Mouse (Mus musculus) heart, embryonic 11.5 days (tissue): ENCODE measurements around the gene Pan3. TPM values are rescaled to one million over a fixed set of nuclear protein-coding genes. Genes with fewer than 3 reads are reported as not detected.

ENCODE experiments used
- ATAC-seq: fragments of 200-750 bp; cut with Nextera tagmentation; replicated peaks from 2 replicates; pipeline ENCODE4 v1.8.0; 2017; ENCODE audit warnings: moderate library complexity; ENCODE audit not compliant: insufficient number of reproducible peaks, low FRiP score, low TSS enrichment
- H3K27ac ChIP-seq: fragments of 300-500 bp; sonication (generic); 2 replicates; pipeline ENCODE4 v1.5.1; 2014; ENCODE audit warnings: mild to moderate bottlenecking, low read depth, low read length
- H3K27me3 ChIP-seq: fragments of 300-500 bp; sonication (generic); 2 replicates; pipeline ENCODE4 v1.6.1; 2014; ENCODE audit warnings: mild to moderate bottlenecking, low read length, mixed read lengths; ENCODE audit not compliant: control insufficient read depth, insufficient read depth
- H3K36me3 ChIP-seq: fragments of 300-500 bp; sonication (generic); 2 replicates; pipeline ENCODE4 v1.6.1; 2014; ENCODE audit warnings: mild to moderate bottlenecking, low read length, moderate library complexity, mixed read lengths; ENCODE audit not compliant: control insufficient read depth, insufficient read depth
- H3K4me1 ChIP-seq: fragments of 300-500 bp; sonication (generic); 2 replicates; pipeline ENCODE4 v1.6.1; 2014; ENCODE audit warnings: low read length; ENCODE audit not compliant: control insufficient read depth, insufficient read depth
- H3K4me2 ChIP-seq: fragments of 300-500 bp; sonication (generic); 2 replicates; pipeline ENCODE4 v1.6.1; 2014; ENCODE audit warnings: mild to moderate bottlenecking, moderate library complexity
- H3K4me3 ChIP-seq: fragments of 300-500 bp; sonication (generic); 2 replicates; pipeline ENCODE4 v1.5.1; 2014; ENCODE audit warnings: low read depth, low read length
- H3K9ac ChIP-seq: fragments of 300-500 bp; sonication (generic); 2 replicates; pipeline ENCODE4 v1.6.1; 2014; ENCODE audit warnings: mild to moderate bottlenecking, low read depth, low read length, moderate library complexity
- H3K9me3 ChIP-seq: fragments of 300-500 bp; sonication (generic); replicated peaks from 2 replicates; pipeline ENCODE4 v1.6.1; 2016; ENCODE audit warnings: low read length; ENCODE audit not compliant: control insufficient read depth
- WGBS: fragments of 180-500 bp; shearing (Covaris S2); extraction: QIAGEN DNeasy Blood & Tissue Kit; methylation state at CpG from one replicate; pipeline ENCODE4 v1.1.7; 2014; ENCODE audit not compliant: insufficient replicate concordance; 5-methylcytosine and 5-hydroxymethylcytosine counted together
- polyA plus RNA-seq: library from polyadenylated mRNA; unstranded; fragments of >200 nt; fragmentation: Nextera tagmentation; extraction: Ambion mirVana; gene quantifications from 2 replicates; pipeline ENCODE4 v1.2.1, GENCODE M21; 2014

Gene Pan3
- polyA plus RNA-seq, 1 experiment from 2014 or later, result 54.9 TPM

- Histone ChIP-seq H3K9me3 (no peaks in the 10 kb centered on the region), H3K27me3 (no peaks in the 10 kb centered on the region), H3K27ac (no peak overlapping the region), H3K4me2 (no peak overlapping the region), H3K4me3 (no peak overlapping the region), H3K9ac (no peak overlapping the region), H3K36me3 (0 out of 2 replicates have a peak, but pooled peaks cover 2% of the 10 kb centered on the region), H3K4me1 (peaks cover 42% of the 10 kb centered on the region)
- no peak for ATAC-seq
- WGBS, result 71% methylated on average over 2 of the region's 2 CpGs
Measured at GRCm38 (mm10) chr5:147435751-147436150, 5.8 kb downstream of the Pan3 start.

- no peak for ATAC-seq
- no peak overlapping the region for H3K9ac ChIP-seq
- 0 out of 2 replicates have a peak, but pooled peaks cover 2% of the 10 kb centered on the region for H3K36me3 ChIP-seq
- no peak overlapping the region for H3K4me2 ChIP-seq
- 88% methylated on average over 5 of the region's 5 CpGs for WGBS
- H3K27me3 ChIP-seq, result no peaks in the 10 kb centered on the region
- H3K9me3 ChIP-seq, result no peaks in the 10 kb centered on the region
- H3K4me3 ChIP-seq, result no peak overlapping the region
- peaks cover 47% of the 10 kb centered on the region for H3K4me1 ChIP-seq
- no peak overlapping the region for H3K27ac ChIP-seq
Measured at GRCm38 (mm10) chr5:147436491-147436890, 6.5 kb downstream of the Pan3 start.

DNA sequence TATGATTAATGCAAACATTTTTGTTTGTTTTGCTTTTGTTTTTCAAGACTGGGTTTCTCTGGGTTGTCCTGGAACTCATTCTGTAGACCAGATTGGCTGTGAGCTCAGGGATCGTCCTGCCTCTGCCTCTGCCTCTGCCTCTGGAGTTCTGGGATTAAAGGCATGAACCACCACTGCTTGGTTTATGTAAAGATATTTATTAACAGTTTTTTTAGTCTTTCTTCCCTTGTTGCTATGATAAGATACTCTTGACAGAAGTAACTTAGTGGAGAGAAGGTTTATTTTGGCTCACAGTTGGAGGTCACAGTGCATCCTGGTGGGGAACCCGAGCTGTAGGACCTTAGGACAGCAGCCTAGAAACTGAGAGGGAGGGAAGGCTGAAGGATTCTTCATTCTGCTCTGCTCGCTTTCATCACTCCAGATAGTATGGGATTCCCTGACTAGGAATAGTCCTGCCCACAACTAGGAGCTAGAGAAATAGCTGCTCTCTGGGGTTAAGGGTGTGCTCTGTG lies 11.1 kb downstream of the Pan3 start:
- Histone ChIP-seq H3K27me3 (no peaks in the 10 kb centered on the region), H3K9me3 (no peaks in the 10 kb centered on the region), H3K36me3 (no peaks in the 10 kb centered on the region), H3K9ac (no peak overlapping the region), H3K4me2 (no peak overlapping the region), H3K27ac (no peak overlapping the region), H3K4me3 (no peak overlapping the region), H3K4me1 (peaks cover 46% of the 10 kb centered on the region)
- 58% methylated on average over 3 of the region's 3 CpGs for WGBS
- ATAC-seq, result no peak

- 49% methylated on average over 1 of the region's 1 CpGs for WGBS
- no peak for ATAC-seq
- Histone ChIP-seq H3K27me3 (no peaks in the 10 kb centered on the region), H3K27ac (no peak overlapping the region), H3K36me3 (no peaks in the 10 kb centered on the region), H3K9me3 (no peaks in the 10 kb centered on the region), H3K9ac (no peak overlapping the region), H3K4me3 (no peak overlapping the region), H3K4me2 (no peak overlapping the region), H3K4me1 (peaks cover 48% of the 10 kb centered on the region)
Measured at GRCm38 (mm10) chr5:147441979-147442378, 12.0 kb downstream of the Pan3 start.

- Histone ChIP-seq H3K9me3 (no peaks in the 10 kb centered on the region), H3K9ac (no peak overlapping the region), H3K36me3 (no peaks in the 10 kb centered on the region), H3K27me3 (no peaks in the 10 kb centered on the region), H3K4me3 (no peak overlapping the region), H3K4me2 (no peak overlapping the region), H3K27ac (no peak overlapping the region), H3K4me1 (peaks cover 47% of the 10 kb centered on the region)
- 71% methylated on average over 4 of the region's 4 CpGs for whole genome bisulfite sequencing
- ATAC-seq, result no peak
Measured at GRCm38 (mm10) chr5:147442741-147443140, 12.8 kb downstream of the Pan3 start.

GRCm38 (mm10) chr5:147444298-147444697 lies 14.3 kb downstream of the Pan3 start:
- Histone ChIP-seq H3K9ac (no peak overlapping the region), H3K27me3 (no peaks in the 10 kb centered on the region), H3K4me3 (no peak overlapping the region), H3K36me3 (no peaks in the 10 kb centered on the region), H3K9me3 (no peaks in the 10 kb centered on the region), H3K27ac (no peak overlapping the region), H3K4me2 (no peak overlapping the region), H3K4me1 (peaks cover 39% of the 10 kb centered on the region)
- ATAC-seq, result no peak
- WGBS, result 60% methylated on average over 6 of the region's 6 CpGs

DNA sequence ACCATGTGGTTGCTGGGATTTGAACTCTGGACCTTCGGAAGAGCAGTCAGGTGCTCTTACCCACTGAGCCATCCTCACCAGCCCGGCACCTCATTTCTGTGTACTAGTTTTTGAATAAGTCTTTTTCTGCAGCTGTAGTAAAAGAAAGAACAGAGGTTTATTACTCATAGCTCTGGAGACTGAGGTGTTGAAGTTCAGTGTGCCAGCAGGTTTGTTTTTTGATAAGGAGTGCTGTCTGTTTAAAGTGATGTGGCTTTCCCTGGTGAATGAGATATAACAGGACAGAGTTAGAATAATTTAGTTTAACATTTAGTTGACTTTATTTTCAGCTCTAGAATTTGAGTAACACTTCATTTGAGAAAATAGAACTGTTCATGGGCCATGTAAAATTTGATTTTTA lies 14.8 kb downstream of the Pan3 start:
- ATAC-seq, result no peak
- no peaks in the 10 kb centered on the region for H3K36me3 ChIP-seq
- H3K4me3 ChIP-seq, result no peak overlapping the region
- H3K9ac ChIP-seq, result no peak overlapping the region
- peaks cover 39% of the 10 kb centered on the region for H3K4me1 ChIP-seq
- no peaks in the 10 kb centered on the region for H3K9me3 ChIP-seq
- 81% methylated on average over 2 of the region's 2 CpGs for WGBS
- H3K4me2 ChIP-seq, result no peak overlapping the region
- H3K27ac ChIP-seq, result no peak overlapping the region
- H3K27me3 ChIP-seq, result no peaks in the 10 kb centered on the region

GRCm38 (mm10) chr5:147445252-147445651 lies 15.3 kb downstream of the Pan3 start:
- WGBS, result 79% methylated on average over 4 of the region's 4 CpGs
- H3K4me1 ChIP-seq, result peaks cover 39% of the 10 kb centered on the region

GRCm38 (mm10) chr5:147448526-147448925 lies 18.6 kb downstream of the Pan3 start:
- H3K27ac ChIP-seq, result no peak overlapping the region
- H3K27me3 ChIP-seq, result no peaks in the 10 kb centered on the region

More at GRCm38 (mm10) chr5:147445252-147445651, 15.3 kb downstream of the Pan3 start:
- Histone ChIP-seq H3K9ac (no peak overlapping the region), H3K27me3 (no peaks in the 10 kb centered on the region), H3K4me2 (no peak overlapping the region), H3K4me3 (no peak overlapping the region), H3K9me3 (no peaks in the 10 kb centered on the region), H3K27ac (no peak overlapping the region), H3K36me3 (no peaks in the 10 kb centered on the region)
- ATAC-seq, result no peak

More at GRCm38 (mm10) chr5:147448526-147448925, 18.6 kb downstream of the Pan3 start:
- Histone ChIP-seq H3K9me3 (no peaks in the 10 kb centered on the region), H3K36me3 (no peaks in the 10 kb centered on the region), H3K4me1 (peaks cover 21% of the 10 kb centered on the region), H3K4me2 (no peak overlapping the region), H3K4me3 (no peak overlapping the region), H3K9ac (no peak overlapping the region)
- 74% methylated on average over 4 of the region's 4 CpGs for WGBS
- no peak for ATAC-seq
